Mouse (Mus musculus) bone marrow macrophage, adult 2 months (primary cell): Measurements from ENCODE around the gene Plpp6.

Experiments
- CTCF ChIP-seq: IDR thresholded peaks from 2 replicates; pipeline ENCODE4 v1.5.1; 2012; ENCODE audit warnings: low read depth, mild to moderate bottlenecking, low read length, moderate library complexity
- POLR2A ChIP-seq: IDR thresholded peaks from 2 replicates; pipeline ENCODE4 v1.6.1; 2012; ENCODE audit warnings: mild to moderate bottlenecking, low read depth, low read length, borderline replicate concordance

GRCm38 (mm10) chr19:29015410-29016203 is 51.9 kb downstream of the Plpp6 start:
- TF ChIP-seq POLR2A: no peak
- TF ChIP-seq CTCF: no peak
